Mouse (Mus musculus): ENCODE data around the gene Wwox. TPM values are rescaled to one million over a fixed set of nuclear protein-coding genes. Genes with fewer than 3 reads are reported as not detected.

Gene Wwox
- total RNA-seq (2022), result 1 to 10 TPM; 3.8 to 6.4 (median 5.2) TPM

- peak; percentile 100 for DNase-seq (ENCODE audit: low spot score)
These were observed at the start of gene Wwox for GRCm38 (mm10) chr8:114439334-114440204. Wwox (plus strand) TSS chr8:114439655.

GRCm38 (mm10) chr8:114390465-114391254 lies 48.8 kb upstream of the Wwox start:
- no peak for DNase-seq (ENCODE audit: low spot score)

GRCm38 (mm10) chr8:114398326-114398725 lies 41.1 kb upstream of the Wwox start:
- no peak for DNase-seq (ENCODE audit: low spot score)

- DNase-seq (ENCODE audit: low spot score), result no peak
These were observed 40.2 kb upstream of the Wwox start for GRCm38 (mm10) chr8:114399273-114399672.

- no peak for DNase-seq (ENCODE audit: low spot score)
These were observed 37.8 kb upstream of the Wwox start for GRCm38 (mm10) chr8:114401679-114402078.

- DNase-seq (ENCODE audit: low spot score), result no peak
These were observed 28.0 kb upstream of the Wwox start for GRCm38 (mm10) chr8:114411421-114411820.

- no peak for DNase-seq (ENCODE audit: low spot score)
These were observed 21.7 kb upstream of the Wwox start, which contains the start of gene Clec3a for GRCm38 (mm10) chr8:114417786-114418185. Clec3a (plus strand) TSS chr8:114418086.

- no peak for DNase-seq (ENCODE audit: low spot score)
These were observed 21.0 kb upstream of the Wwox start for GRCm38 (mm10) chr8:114418486-114418885.

- no peak for DNase-seq (ENCODE audit: low spot score)
These were observed 20.6 kb upstream of the Wwox start for GRCm38 (mm10) chr8:114418904-114419303.

GRCm38 (mm10) chr8:114421544-114421943 lies 17.9 kb upstream of the Wwox start:
- no peak for DNase-seq (ENCODE audit: low spot score)

GRCm38 (mm10) chr8:114438236-114438635 lies 1.2 kb upstream of the Wwox start:
- peak; percentile 26 for DNase-seq (ENCODE audit: low spot score)

- DNase-seq (ENCODE audit: low spot score), result no peak
These were observed 742 bp downstream of the Wwox start for GRCm38 (mm10) chr8:114440205-114440589.

GRCm38 (mm10) chr8:114441616-114442015 lies 2.2 kb downstream of the Wwox start:
- DNase-seq (ENCODE audit: low spot score), result no peak

- DNase-seq (ENCODE audit: low spot score), result no peak
These were observed 7.4 kb downstream of the Wwox start for GRCm38 (mm10) chr8:114446884-114447283.

GRCm38 (mm10) chr8:114452278-114452677 lies 12.8 kb downstream of the Wwox start:
- DNase-seq (ENCODE audit: low spot score), result no peak

GRCm38 (mm10) chr8:114452781-114453221 lies 13.3 kb downstream of the Wwox start:
- DNase-seq (ENCODE audit: low spot score), result peak; percentile 82

GRCm38 (mm10) chr8:114455302-114455701 lies 15.8 kb downstream of the Wwox start:
- DNase-seq (ENCODE audit: low spot score), result no peak

- DNase-seq (ENCODE audit: low spot score), result peak; percentile 35
These were observed 16.5 kb downstream of the Wwox start for GRCm38 (mm10) chr8:114455953-114456352.

GRCm38 (mm10) chr8:114458113-114458784 lies 18.8 kb downstream of the Wwox start:
- DNase-seq (ENCODE audit: low spot score), result peak; percentile 48

- no peak for DNase-seq (ENCODE audit: low spot score)
These were observed 21.1 kb downstream of the Wwox start for GRCm38 (mm10) chr8:114460600-114460999.

- DNase-seq (ENCODE audit: low spot score), result no peak
These were observed 23.1 kb downstream of the Wwox start for GRCm38 (mm10) chr8:114462591-114462990.

GRCm38 (mm10) chr8:114463305-114463704 lies 23.9 kb downstream of the Wwox start:
- DNase-seq (ENCODE audit: low spot score), result no peak

All from heart, adult 8-10 months (tissue).